Mouse (Mus musculus): ENCODE results near the gene Slc22a2. TPM values are rescaled to one million over a fixed set of nuclear protein-coding genes. Genes with fewer than 3 reads are reported as not detected.
A peak's percentile ranks its signal among the peaks of the same experiment; 100 is the strongest.

Gene Slc22a2
- polyA plus RNA-seq, 1 experiment from 2014 or later: 0.27 TPM

DNA sequence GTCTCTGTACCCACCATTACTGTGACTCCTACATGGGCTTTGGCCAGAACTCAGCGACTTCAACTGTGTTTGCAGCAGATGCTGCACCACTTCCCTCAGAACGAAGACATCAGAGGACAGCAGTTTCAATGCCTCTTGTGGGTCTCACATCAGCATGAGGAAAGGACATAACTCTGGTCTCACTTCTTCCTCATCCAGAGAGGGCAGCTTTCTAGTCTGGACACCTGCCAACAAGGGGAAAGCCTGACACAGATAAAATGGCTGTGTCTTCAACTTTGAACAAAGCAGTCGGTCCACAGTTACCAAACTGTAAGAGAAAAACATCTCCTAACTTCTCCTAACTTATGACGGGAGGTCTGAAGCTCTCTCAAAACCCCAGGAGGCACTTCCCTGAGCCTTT is 57.2 kb downstream of the Slc22a2 start:
- DNase-seq (ENCODE audit: low spot score): no peak
- Histone ChIP-seq H3K27ac (ENCODE audit: low read depth) (no peak overlapping the region), H3K36me3 (ENCODE audit: control insufficient read depth, insufficient read depth, low read length) (no peaks in the 10 kb centered on the region), H3K4me2 (ENCODE audit: low read length) (no peak overlapping the region), H3K4me3 (ENCODE audit: low read depth, low read length) (no peak overlapping the region), H3K4me1 (replicated peaks; ENCODE audit: control insufficient read depth, insufficient read depth, low read length) (no peaks in the 10 kb centered on the region), H3K9me3 (ENCODE audit: control insufficient read depth, low read length) (0 out of 2 replicates have a peak, but pooled peaks cover 3% of the 10 kb centered on the region), H3K27me3 (replicated peaks; ENCODE audit: control insufficient read depth, insufficient read depth, low read length) (no peaks in the 10 kb centered on the region), H3K9ac (ENCODE audit: low read length) (no peak overlapping the region)
- 70% methylated on average over 4 of the region's 4 CpGs for WGBS
- ATAC-seq (replicated peaks; ENCODE audit: low FRiP score, low TSS enrichment, low read depth): no peak

GRCm38 (mm10) chr17:12645461-12645860 is 61.5 kb downstream of the Slc22a2 start:
- ATAC-seq (replicated peaks; ENCODE audit: low FRiP score, low TSS enrichment, low read depth) (no peak), DNase-seq (ENCODE audit: low spot score) (no peak)
- 77% methylated on average over 5 of the region's 5 CpGs for WGBS
- H3K9ac ChIP-seq (ENCODE audit: low read length): no peak overlapping the region
- H3K4me3 ChIP-seq (ENCODE audit: low read depth, low read length): no peak overlapping the region
- no peaks in the 10 kb centered on the region for H3K9me3 ChIP-seq (ENCODE audit: control insufficient read depth, low read length)
- no peaks in the 10 kb centered on the region for H3K36me3 ChIP-seq (ENCODE audit: control insufficient read depth, insufficient read depth, low read length)
- H3K4me1 ChIP-seq (replicated peaks; ENCODE audit: control insufficient read depth, insufficient read depth, low read length): no peaks in the 10 kb centered on the region
- no peaks in the 10 kb centered on the region for H3K27me3 ChIP-seq (replicated peaks; ENCODE audit: control insufficient read depth, insufficient read depth, low read length)
- H3K4me2 ChIP-seq (ENCODE audit: low read length): no peak overlapping the region
- H3K27ac ChIP-seq (ENCODE audit: low read depth): no peak overlapping the region

GRCm38 (mm10) chr17:12652604-12653003 is 68.7 kb downstream of the Slc22a2 start:
- Histone ChIP-seq H3K4me2 (ENCODE audit: low read length) (no peak overlapping the region), H3K27ac (ENCODE audit: low read depth) (no peak overlapping the region), H3K9me3 (ENCODE audit: control insufficient read depth, low read length) (no peaks in the 10 kb centered on the region), H3K4me3 (ENCODE audit: low read depth, low read length) (no peak overlapping the region), H3K27me3 (replicated peaks; ENCODE audit: control insufficient read depth, insufficient read depth, low read length) (no peaks in the 10 kb centered on the region), H3K4me1 (replicated peaks; ENCODE audit: control insufficient read depth, insufficient read depth, low read length) (no peaks in the 10 kb centered on the region), H3K36me3 (ENCODE audit: control insufficient read depth, insufficient read depth, low read length) (no peaks in the 10 kb centered on the region), H3K9ac (ENCODE audit: low read length) (no peak overlapping the region)
- no peak for ATAC-seq (replicated peaks; ENCODE audit: low FRiP score, low TSS enrichment, low read depth)
- 90% methylated on average over 11 of the region's 11 CpGs for WGBS
- DNase-seq (ENCODE audit: low spot score): no peak

- Histone ChIP-seq H3K9me3 (ENCODE audit: control insufficient read depth, low read length) (no peaks in the 10 kb centered on the region), H3K4me2 (ENCODE audit: low read length) (no peak overlapping the region), H3K4me3 (ENCODE audit: low read depth, low read length) (no peak overlapping the region), H3K4me1 (replicated peaks; ENCODE audit: control insufficient read depth, insufficient read depth, low read length) (no peaks in the 10 kb centered on the region), H3K36me3 (ENCODE audit: control insufficient read depth, insufficient read depth, low read length) (no peaks in the 10 kb centered on the region), H3K27me3 (replicated peaks; ENCODE audit: control insufficient read depth, insufficient read depth, low read length) (no peaks in the 10 kb centered on the region), H3K9ac (ENCODE audit: low read length) (no peak overlapping the region), H3K27ac (ENCODE audit: low read depth) (no peak overlapping the region)
- 88% methylated on average over 3 of the region's 3 CpGs for WGBS
- DNase-seq (ENCODE audit: low spot score): no peak
- no peak for ATAC-seq (replicated peaks; ENCODE audit: low FRiP score, low TSS enrichment, low read depth)
Observed at GRCm38 (mm10) chr17:12654061-12654460, 70.1 kb downstream of the Slc22a2 start.

GRCm38 (mm10) chr17:12655826-12656225 is 71.9 kb downstream of the Slc22a2 start:
- Histone ChIP-seq H3K9me3 (ENCODE audit: control insufficient read depth, low read length) (no peaks in the 10 kb centered on the region), H3K27me3 (replicated peaks; ENCODE audit: control insufficient read depth, insufficient read depth, low read length) (no peaks in the 10 kb centered on the region), H3K4me1 (replicated peaks; ENCODE audit: control insufficient read depth, insufficient read depth, low read length) (no peaks in the 10 kb centered on the region), H3K36me3 (ENCODE audit: control insufficient read depth, insufficient read depth, low read length) (no peaks in the 10 kb centered on the region), H3K27ac (ENCODE audit: low read depth) (no peak overlapping the region), H3K4me2 (ENCODE audit: low read length) (no peak overlapping the region), H3K9ac (ENCODE audit: low read length) (no peak overlapping the region), H3K4me3 (ENCODE audit: low read depth, low read length) (no peak overlapping the region)
- WGBS: 58% methylated on average over 7 of the region's 7 CpGs
- ATAC-seq (replicated peaks; ENCODE audit: low FRiP score, low TSS enrichment, low read depth): no peak
- DNase-seq (ENCODE audit: low spot score): no peak

- DNase-seq (ENCODE audit: low spot score) (no peak), ATAC-seq (replicated peaks; ENCODE audit: low FRiP score, low TSS enrichment, low read depth) (no peak)
- no peaks in the 10 kb centered on the region for H3K9me3 ChIP-seq (ENCODE audit: control insufficient read depth, low read length)
- no peak overlapping the region for H3K27ac ChIP-seq (ENCODE audit: low read depth)
- H3K36me3 ChIP-seq (ENCODE audit: control insufficient read depth, insufficient read depth, low read length): no peaks in the 10 kb centered on the region
- H3K4me3 ChIP-seq (ENCODE audit: low read depth, low read length): no peak overlapping the region
- no peak overlapping the region for H3K9ac ChIP-seq (ENCODE audit: low read length)
- no peaks in the 10 kb centered on the region for H3K4me1 ChIP-seq (replicated peaks; ENCODE audit: control insufficient read depth, insufficient read depth, low read length)
- H3K4me2 ChIP-seq (ENCODE audit: low read length): no peak overlapping the region
- H3K27me3 ChIP-seq (replicated peaks; ENCODE audit: control insufficient read depth, insufficient read depth, low read length): no peaks in the 10 kb centered on the region
- WGBS: 79% methylated on average over 7 of the region's 7 CpGs
Observed at GRCm38 (mm10) chr17:12658784-12659183, 74.9 kb downstream of the Slc22a2 start.

GRCm38 (mm10) chr17:12659233-12659632 is 75.3 kb downstream of the Slc22a2 start:
- 84% methylated on average over 10 of the region's 10 CpGs for WGBS
- Histone ChIP-seq H3K4me1 (replicated peaks; ENCODE audit: control insufficient read depth, insufficient read depth, low read length) (no peaks in the 10 kb centered on the region), H3K27me3 (replicated peaks; ENCODE audit: control insufficient read depth, insufficient read depth, low read length) (no peaks in the 10 kb centered on the region), H3K36me3 (ENCODE audit: control insufficient read depth, insufficient read depth, low read length) (no peaks in the 10 kb centered on the region), H3K4me2 (ENCODE audit: low read length) (no peak overlapping the region), H3K4me3 (ENCODE audit: low read depth, low read length) (no peak overlapping the region), H3K9me3 (ENCODE audit: control insufficient read depth, low read length) (no peaks in the 10 kb centered on the region), H3K27ac (ENCODE audit: low read depth) (no peak overlapping the region), H3K9ac (ENCODE audit: low read length) (no peak overlapping the region)
- ATAC-seq (replicated peaks; ENCODE audit: low FRiP score, low TSS enrichment, low read depth) (no peak), DNase-seq (ENCODE audit: low spot score) (no peak)

DNA sequence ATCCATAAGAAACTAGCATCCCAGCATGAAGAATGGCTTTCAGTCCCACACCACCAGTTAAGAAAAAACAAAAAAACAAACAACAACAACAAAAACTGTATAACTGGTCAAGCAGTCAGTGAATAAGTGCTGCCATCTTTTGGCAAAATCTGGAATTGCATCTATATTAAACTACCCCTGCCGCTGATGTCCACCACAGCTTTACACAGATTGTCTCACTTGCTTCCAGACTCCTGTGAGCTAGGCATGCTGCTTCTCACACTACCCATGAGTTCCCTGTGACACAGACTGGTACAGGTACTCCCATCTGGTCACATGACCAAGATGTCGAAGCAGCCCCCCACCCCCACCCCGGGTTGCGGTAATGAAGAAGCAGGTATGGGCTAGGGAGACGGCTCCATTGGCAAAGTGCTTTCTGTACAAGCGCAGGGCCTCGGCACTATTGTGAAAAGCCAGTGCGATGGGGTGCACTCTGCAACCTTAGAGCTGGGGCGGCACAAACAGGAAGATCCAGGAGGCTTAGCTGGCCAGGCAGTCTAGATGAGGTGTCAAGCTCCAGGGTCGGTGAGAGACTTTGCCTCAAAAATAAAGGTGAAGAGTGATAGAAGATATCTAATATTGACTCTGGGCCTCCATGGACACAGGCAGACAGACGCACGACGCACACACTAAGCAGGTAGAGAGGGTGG is 76.8 kb downstream of the Slc22a2 start:
- WGBS: 70% methylated on average over 13 of the region's 13 CpGs

GRCm38 (mm10) chr17:12664156-12664555 is 80.2 kb downstream of the Slc22a2 start:
- 75% methylated on average over 8 of the region's 8 CpGs for WGBS
- no peaks in the 10 kb centered on the region for H3K9me3 ChIP-seq (ENCODE audit: control insufficient read depth, low read length)
- ATAC-seq (replicated peaks; ENCODE audit: low FRiP score, low TSS enrichment, low read depth): no peak
- H3K4me3 ChIP-seq (ENCODE audit: low read depth, low read length): no peak overlapping the region
- no peak overlapping the region for H3K4me2 ChIP-seq (ENCODE audit: low read length)
- H3K27me3 ChIP-seq (replicated peaks; ENCODE audit: control insufficient read depth, insufficient read depth, low read length): no peaks in the 10 kb centered on the region
- no peak overlapping the region for H3K9ac ChIP-seq (ENCODE audit: low read length)
- DNase-seq (ENCODE audit: low spot score): no peak
- H3K4me1 ChIP-seq (replicated peaks; ENCODE audit: control insufficient read depth, insufficient read depth, low read length): peaks cover 9% of the 10 kb centered on the region
- H3K27ac ChIP-seq (ENCODE audit: low read depth): no peak overlapping the region
- H3K36me3 ChIP-seq (ENCODE audit: control insufficient read depth, insufficient read depth, low read length): no peaks in the 10 kb centered on the region

More for the DNA sequence above, 76.8 kb downstream of the Slc22a2 start:
- H3K4me3 ChIP-seq (ENCODE audit: low read depth, low read length): no peak overlapping the region
- H3K4me1 ChIP-seq (replicated peaks; ENCODE audit: control insufficient read depth, insufficient read depth, low read length): no peaks in the 10 kb centered on the region
- H3K36me3 ChIP-seq (ENCODE audit: control insufficient read depth, insufficient read depth, low read length): no peaks in the 10 kb centered on the region
- no peak overlapping the region for H3K9ac ChIP-seq (ENCODE audit: low read length)
- no peaks in the 10 kb centered on the region for H3K27me3 ChIP-seq (replicated peaks; ENCODE audit: control insufficient read depth, insufficient read depth, low read length)
- H3K4me2 ChIP-seq (ENCODE audit: low read length): no peak overlapping the region
- H3K27ac ChIP-seq (ENCODE audit: low read depth): no peak overlapping the region
- ATAC-seq (replicated peaks; ENCODE audit: low FRiP score, low TSS enrichment, low read depth) (0 out of 2 replicates have a peak, but pooled peaks have one; percentile 28), DNase-seq (ENCODE audit: low spot score) (no peak)
- no peaks in the 10 kb centered on the region for H3K9me3 ChIP-seq (ENCODE audit: control insufficient read depth, low read length)

Data from intestine, embryonic 14.5 days (tissue).